23 mouse cellular contexts compared by ENCODE assay signal in the genomic region with DNA sequence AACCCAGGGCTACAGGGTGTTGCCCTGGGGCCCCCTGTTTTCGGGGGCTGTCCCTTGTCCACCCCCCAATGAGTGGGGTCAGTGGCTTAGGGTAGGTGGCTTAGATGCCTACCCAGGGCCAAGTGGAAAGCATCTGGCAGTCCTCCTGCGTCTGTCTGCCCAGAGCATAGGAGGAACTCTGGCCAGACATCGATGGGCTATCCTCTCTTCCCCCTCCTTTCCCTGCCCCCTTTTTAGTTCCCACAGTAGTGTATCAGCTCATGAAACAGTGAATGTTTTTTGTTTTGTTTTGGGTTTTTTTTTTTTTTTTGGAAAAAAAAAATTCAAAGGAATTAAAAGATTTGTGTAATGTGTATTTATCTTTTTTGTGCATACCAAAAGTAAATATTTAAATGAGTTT. TPM values are rescaled to one million over a fixed set of nuclear protein-coding genes. Genes with fewer than 3 reads are reported as not detected.
DNase-seq lines count a peak whose midpoint lies in the region; ATAC-seq and TF ChIP-seq lines count a peak whose summit lies in the region.
"Had no signal": no experiment of that assay in that cellular context is flagged by ENCODE, and none has a peak within 500 bp of the region (broad histone marks: within the 10 kb centered on the region; RNA-seq: fewer than 3 reads in every experiment).

No protein-coding gene starts in this region.

- no peaks in the 10 kb centered on the region for H3K4me1 ChIP-seq in liver, embryonic 11.5 days (replicated peaks; ENCODE audit: control insufficient read depth, insufficient read depth, low read length)
- peaks cover 11% of the 10 kb centered on the region; the same call in 1 of the 2 replicates for H3K4me1 ChIP-seq in liver, postnatal 0 days (ENCODE audit: insufficient read depth)
- H3K4me1 ChIP-seq in lung, embryonic 15.5 days, result no peaks in the 10 kb centered on the region
- H3K4me1 ChIP-seq in lung, postnatal 0 days (ENCODE audit: insufficient read depth, low read depth, low read length), result no peaks in the 10 kb centered on the region
- H3K4me1 ChIP-seq in midbrain, embryonic 11.5 days (ENCODE audit: control insufficient read depth, insufficient read depth, low read length), result no peaks in the 10 kb centered on the region
- H3K4me1 ChIP-seq in midbrain, embryonic 16.5 days (ENCODE audit: control insufficient read depth, insufficient read depth, low read length), result no peaks in the 10 kb centered on the region
- H3K4me1 ChIP-seq: embryonic facial prominence, embryonic 13.5 days; embryonic facial prominence, embryonic 15.5 days; forebrain, embryonic 12.5 days had no signal

- H3K4me3 ChIP-seq in liver, embryonic 11.5 days (ENCODE audit: low read depth, low read length), result no peak overlapping the region
- H3K4me3 ChIP-seq in liver, postnatal 0 days (ENCODE audit: low read depth, low read length), result no peak overlapping the region
- no peak overlapping the region for H3K4me3 ChIP-seq in lung, embryonic 15.5 days
- no peak overlapping the region for H3K4me3 ChIP-seq in lung, postnatal 0 days (ENCODE audit: low read depth, low read length)
- H3K4me3 ChIP-seq in midbrain, embryonic 11.5 days (ENCODE audit: low read depth, low read length), result no peak overlapping the region
- H3K4me3 ChIP-seq in midbrain, embryonic 16.5 days (ENCODE audit: low read depth, low read length), result no peak overlapping the region
- H3K4me3 ChIP-seq: embryonic facial prominence, embryonic 13.5 days; embryonic facial prominence, embryonic 15.5 days; erythroblast, embryonic 14.5 days; forebrain, embryonic 12.5 days had no signal

- TF ChIP-seq EP300 in liver, postnatal 0 days (IDR thresholded peaks at IDR 0.05; ENCODE audit: low read depth), result no peak
- TF ChIP-seq EP300 in lung, postnatal 0 days (IDR thresholded peaks at IDR 0.05), result no peak

- no peak for DNase-seq in liver, embryonic 11.5 days (ENCODE audit: low spot score)
- no peak for DNase-seq in liver, postnatal 0 days
- DNase-seq in lung, postnatal 0 days (ENCODE audit: low spot score), result no peak
- DNase-seq in midbrain, embryonic 11.5 days (ENCODE audit: low spot score, missing footprints), result no peak
- DNase-seq: adrenal gland, adult 2 months; adrenal gland, postnatal 10 days; adrenal gland, postnatal 25 days; cerebellum, adult 11 months; cerebellum, adult 18-20 months; cerebellum, adult 8-10 months; cerebellum, adult 9-11 months; cerebellum, postnatal 14 days; cerebellum, postnatal 36 days; embryo, embryonic 11 days had no signal

- 75% methylated on average over 3 of the region's 3 CpGs for WGBS in liver, embryonic 11.5 days
- 83% methylated on average over 3 of the region's 3 CpGs for WGBS in liver, postnatal 0 days (ENCODE audit: insufficient replicate concordance)
- 64% methylated on average over 3 of the region's 3 CpGs for WGBS in lung, embryonic 15.5 days
- WGBS in lung, postnatal 0 days, result 63% methylated on average over 3 of the region's 3 CpGs
- WGBS in midbrain, embryonic 11.5 days, result 80% methylated on average over 3 of the region's 3 CpGs
- 84% methylated on average over 3 of the region's 3 CpGs for WGBS in midbrain, embryonic 16.5 days

- H3K9ac ChIP-seq in liver, embryonic 11.5 days (ENCODE audit: low read depth, low read length), result no peak overlapping the region
- no peak overlapping the region for H3K9ac ChIP-seq in liver, postnatal 0 days (replicated peaks)
- H3K9ac ChIP-seq in lung, embryonic 15.5 days, result no peak overlapping the region
- no peak overlapping the region for H3K9ac ChIP-seq in lung, postnatal 0 days (replicated peaks; ENCODE audit: low read depth)
- H3K9ac ChIP-seq in midbrain, embryonic 11.5 days (ENCODE audit: low read length), result no peak overlapping the region
- H3K9ac ChIP-seq in midbrain, embryonic 16.5 days (ENCODE audit: low read depth, low read length), result no peak overlapping the region
- H3K9ac ChIP-seq: embryonic facial prominence, embryonic 13.5 days; embryonic facial prominence, embryonic 15.5 days; forebrain, embryonic 12.5 days had no signal

- no peak for TF ChIP-seq CTCF in liver, postnatal 0 days (IDR thresholded peaks at IDR 0.05; ENCODE audit: low read depth)
- TF ChIP-seq CTCF in lung, postnatal 0 days (IDR thresholded peaks at IDR 0.05), result no peak

- H3K9me3 ChIP-seq in liver, embryonic 11.5 days (ENCODE audit: control insufficient read depth, low read length), result no peaks in the 10 kb centered on the region
- no peaks in the 10 kb centered on the region for H3K9me3 ChIP-seq in liver, postnatal 0 days (ENCODE audit: low read length)
- H3K9me3 ChIP-seq in lung, embryonic 15.5 days, result no peaks in the 10 kb centered on the region
- no peaks in the 10 kb centered on the region for H3K9me3 ChIP-seq in lung, postnatal 0 days (ENCODE audit: low read length)
- no peaks in the 10 kb centered on the region for H3K9me3 ChIP-seq in midbrain, embryonic 11.5 days (ENCODE audit: control insufficient read depth, low read length)
- no peaks in the 10 kb centered on the region for H3K9me3 ChIP-seq in midbrain, embryonic 16.5 days (replicated peaks; ENCODE audit: control insufficient read depth, low read length, poor library complexity, severe bottlenecking)
- H3K9me3 ChIP-seq: embryonic facial prominence, embryonic 13.5 days; embryonic facial prominence, embryonic 15.5 days; forebrain, embryonic 12.5 days had no signal

- H3K27me3 ChIP-seq in liver, embryonic 11.5 days (replicated peaks; ENCODE audit: control insufficient read depth, insufficient read depth, low read length), result no peaks in the 10 kb centered on the region
- no peaks in the 10 kb centered on the region for H3K27me3 ChIP-seq in liver, postnatal 0 days (ENCODE audit: insufficient read depth, low read length)
- H3K27me3 ChIP-seq in lung, embryonic 15.5 days, result no peaks in the 10 kb centered on the region
- H3K27me3 ChIP-seq in lung, postnatal 0 days (replicated peaks; ENCODE audit: insufficient read depth, low read length), result no peaks in the 10 kb centered on the region
- no peaks in the 10 kb centered on the region for H3K27me3 ChIP-seq in midbrain, embryonic 11.5 days (ENCODE audit: control insufficient read depth, insufficient read depth, low read length)
- no peaks in the 10 kb centered on the region for H3K27me3 ChIP-seq in midbrain, embryonic 16.5 days (ENCODE audit: control insufficient read depth, insufficient read depth, low read depth, low read length)
- H3K27me3 ChIP-seq: embryonic facial prominence, embryonic 13.5 days; embryonic facial prominence, embryonic 15.5 days; forebrain, embryonic 12.5 days had no signal

- no peaks in the 10 kb centered on the region for H3K36me3 ChIP-seq in liver, embryonic 11.5 days (ENCODE audit: control insufficient read depth, insufficient read depth, low read length)
- peaks cover 8% of the 10 kb centered on the region; the same call in 1 of the 2 replicates for H3K36me3 ChIP-seq in liver, postnatal 0 days (replicated peaks; ENCODE audit: insufficient read depth, low read length)
- H3K36me3 ChIP-seq in lung, embryonic 15.5 days, result no peaks in the 10 kb centered on the region
- H3K36me3 ChIP-seq in lung, postnatal 0 days (ENCODE audit: insufficient read depth, low read length), result no peaks in the 10 kb centered on the region
- no peaks in the 10 kb centered on the region for H3K36me3 ChIP-seq in midbrain, embryonic 11.5 days (ENCODE audit: control insufficient read depth, insufficient read depth, low read length)
- H3K36me3 ChIP-seq in midbrain, embryonic 16.5 days (ENCODE audit: control insufficient read depth, insufficient read depth, low read length), result no peaks in the 10 kb centered on the region
- H3K36me3 ChIP-seq: embryonic facial prominence, embryonic 13.5 days; embryonic facial prominence, embryonic 15.5 days; forebrain, embryonic 12.5 days had no signal

- ATAC-seq in liver, embryonic 11.5 days (replicated peaks; ENCODE audit: low FRiP score), result 0 out of 2 replicates have a peak, but pooled peaks have one; percentile 18
- ATAC-seq in liver, postnatal 0 days, result no peak
- peak; percentile 64; the same call in 1 of the 2 replicates for ATAC-seq in lung, embryonic 15.5 days (ENCODE audit: borderline replicate concordance, extremely low read depth, low FRiP score, low TSS enrichment)
- no peak for ATAC-seq in lung, postnatal 0 days
- ATAC-seq in midbrain, embryonic 11.5 days (ENCODE audit: low FRiP score), result 0 out of 2 replicates have a peak, but pooled peaks have one; percentile 24
- ATAC-seq in midbrain, embryonic 16.5 days, result no peak
- ATAC-seq: forebrain, embryonic 14.5 days; forebrain, embryonic 16.5 days had no signal

- no peak overlapping the region for H3K27ac ChIP-seq in liver, embryonic 11.5 days (ENCODE audit: low read depth, low read length)
- no peak overlapping the region for H3K27ac ChIP-seq in liver, postnatal 0 days (ENCODE audit: low read depth)
- H3K27ac ChIP-seq in lung, embryonic 15.5 days, result no peak overlapping the region
- H3K27ac ChIP-seq in lung, postnatal 0 days (ENCODE audit: low read length), result no peak overlapping the region
- no peak overlapping the region for H3K27ac ChIP-seq in midbrain, embryonic 11.5 days (ENCODE audit: low read depth, low read length)
- H3K27ac ChIP-seq in midbrain, embryonic 16.5 days (ENCODE audit: low read length), result no peak overlapping the region
- H3K27ac ChIP-seq: embryonic facial prominence, embryonic 13.5 days; embryonic facial prominence, embryonic 15.5 days; forebrain, embryonic 12.5 days had no signal

- H3K4me2 ChIP-seq in liver, embryonic 11.5 days, result no peak overlapping the region
- no peak overlapping the region for H3K4me2 ChIP-seq in liver, postnatal 0 days (ENCODE audit: low read depth, low read length)
- H3K4me2 ChIP-seq in lung, embryonic 15.5 days, result no peak overlapping the region
- no peak overlapping the region for H3K4me2 ChIP-seq in lung, postnatal 0 days (replicated peaks; ENCODE audit: low read depth, low read length)
- no peak overlapping the region for H3K4me2 ChIP-seq in midbrain, embryonic 11.5 days
- no peak overlapping the region for H3K4me2 ChIP-seq in midbrain, embryonic 16.5 days (ENCODE audit: low read length)
- H3K4me2 ChIP-seq: embryonic facial prominence, embryonic 13.5 days; embryonic facial prominence, embryonic 15.5 days; forebrain, embryonic 12.5 days had no signal

RNA-seq across cellular contexts. Expression of a gene that starts 17.7 kb away (rescaled TPM):
- 1.0 and 1.1 TPM in 2 replicates for polyA plus RNA-seq in liver, embryonic 11.5 days (2014; fragmentation: Nextera tagmentation; extraction: Ambion mirVana)
- 0.15 and 0.20 TPM in 2 replicates for polyA plus RNA-seq in liver, postnatal 0 days (2015; fragmentation: Nextera tagmentation; extraction: Ambion mirVana)
- polyA plus RNA-seq in lung, embryonic 15.5 days (2015; fragmentation: Nextera tagmentation; extraction: Ambion mirVana), result 2.7 and 2.8 TPM in 2 replicates
- polyA plus RNA-seq in lung, postnatal 0 days (2015; fragmentation: Nextera tagmentation; extraction: Ambion mirVana), result 0.90 and 1.1 TPM in 2 replicates
- polyA plus RNA-seq in midbrain, embryonic 11.5 days (2014; fragmentation: Nextera tagmentation; extraction: Ambion mirVana), result 1.6 and 2.8 TPM in 2 replicates
- polyA plus RNA-seq in midbrain, embryonic 16.5 days (2015; fragmentation: Nextera tagmentation; extraction: Ambion mirVana), result 1.0 and 1.1 TPM in 2 replicates
- polyA plus RNA-seq: C2C12; erythroblast, embryonic 14.5 days had no signal

RNA-seq across cellular contexts. Expression of a gene that starts 54.5 kb away (rescaled TPM):
- 2.9 and 3.9 TPM in 2 replicates for polyA plus RNA-seq in liver, embryonic 11.5 days (2014; fragmentation: Nextera tagmentation; extraction: Ambion mirVana)
- polyA plus RNA-seq in liver, postnatal 0 days (2015; fragmentation: Nextera tagmentation; extraction: Ambion mirVana), result 5.9 and 6.2 TPM in 2 replicates
- 1.8 and 2.5 TPM in 2 replicates for polyA plus RNA-seq in lung, embryonic 15.5 days (2015; fragmentation: Nextera tagmentation; extraction: Ambion mirVana)
- polyA plus RNA-seq in lung, postnatal 0 days (2015; fragmentation: Nextera tagmentation; extraction: Ambion mirVana), result 7.5 and 8.7 TPM in 2 replicates
- 0.93 and 1.3 TPM in 2 replicates for polyA plus RNA-seq in midbrain, embryonic 11.5 days (2014; fragmentation: Nextera tagmentation; extraction: Ambion mirVana)
- 1.2 and 1.4 TPM in 2 replicates for polyA plus RNA-seq in midbrain, embryonic 16.5 days (2015; fragmentation: Nextera tagmentation; extraction: Ambion mirVana)

Comparison
In these comparisons a context has a peak if more than half of its experiments do, and no peak if none do; other contexts are left out.
1. ATAC-seq: peak in liver, embryonic 11.5 days (single experiment), lung, embryonic 15.5 days (single experiment) and midbrain, embryonic 11.5 days (single experiment); none in liver, postnatal 0 days (single experiment), lung, postnatal 0 days (single experiment) and midbrain, embryonic 16.5 days (single experiment).